Mouse (Mus musculus): ENCODE data around the gene Rag1.

- no peak for TF ChIP-seq POLR2A (IDR thresholded peaks at IDR 0.05; ENCODE audit: control insufficient read depth, extremely low read depth, insufficient read depth, low read length, poor library complexity)
- TF ChIP-seq CTCF (IDR thresholded peaks at IDR 0.05; ENCODE audit: borderline replicate concordance, control insufficient read depth, extremely low read depth, insufficient read depth, low read length, poor library complexity) = no peak
Measured at GRCm38 (mm10) chr2:101591356-101591755, 57.9 kb downstream of the Rag1 start.

All from thymus, adult 2 months (tissue).